Mouse (Mus musculus) G1E-ER4 (cell line): ENCODE measurements around the gene Fam170b. TPM values are rescaled to one million over a fixed set of nuclear protein-coding genes. Genes with fewer than 3 reads are reported as not detected.

Experiments used
- GATA1 ChIP-seq: IDR thresholded peaks from one replicate; pipeline ENCODE4 v1.8.0; 2012; ENCODE audit warnings: low read length, inconsistent platforms
- polyA plus RNA-seq: library from polyadenylated mRNA; stranded (reverse); fragments of >175 nt; gene quantifications from 2 replicates; pipeline ENCODE4 v1.2.3, GENCODE M21; 2012

The Fam170b gene
- polyA plus RNA-seq, 1 experiment, result not detected

- TF ChIP-seq GATA1, result no peak
These were observed 10.9 kb upstream of the Fam170b start for GRCm38 (mm10) chr14:32822812-32823211.

- TF ChIP-seq GATA1, result no peak
These were observed 9.9 kb upstream of the Fam170b start for GRCm38 (mm10) chr14:32823861-32824260.

GRCm38 (mm10) chr14:32824267-32825150 lies 9.3 kb upstream of the Fam170b start:
- TF ChIP-seq GATA1, result no peak

GRCm38 (mm10) chr14:32825426-32826032 lies 8.2 kb upstream of the Fam170b start:
- TF ChIP-seq GATA1, result no peak

DNA sequence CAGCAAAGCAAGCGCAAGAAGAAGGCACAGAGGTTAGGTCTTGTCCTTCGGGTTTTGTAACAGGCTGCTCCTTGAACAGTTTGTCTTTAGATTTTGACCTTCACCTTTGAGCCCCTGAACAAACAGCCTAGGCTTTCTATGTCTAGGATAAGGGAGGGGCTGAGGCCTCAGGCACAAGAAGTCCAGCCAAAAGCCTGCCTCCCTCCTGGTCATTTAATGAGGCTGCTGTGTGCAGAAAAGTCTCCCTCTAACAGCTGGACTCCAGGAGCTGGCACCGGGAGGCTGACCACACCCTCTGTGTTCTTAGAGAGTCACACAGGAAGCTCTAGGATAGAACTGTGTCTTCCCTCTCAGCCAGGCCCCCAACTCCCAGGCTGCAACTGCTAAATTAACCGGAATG lies 6.6 kb upstream of the Fam170b start:
- no peak for TF ChIP-seq GATA1

DNA sequence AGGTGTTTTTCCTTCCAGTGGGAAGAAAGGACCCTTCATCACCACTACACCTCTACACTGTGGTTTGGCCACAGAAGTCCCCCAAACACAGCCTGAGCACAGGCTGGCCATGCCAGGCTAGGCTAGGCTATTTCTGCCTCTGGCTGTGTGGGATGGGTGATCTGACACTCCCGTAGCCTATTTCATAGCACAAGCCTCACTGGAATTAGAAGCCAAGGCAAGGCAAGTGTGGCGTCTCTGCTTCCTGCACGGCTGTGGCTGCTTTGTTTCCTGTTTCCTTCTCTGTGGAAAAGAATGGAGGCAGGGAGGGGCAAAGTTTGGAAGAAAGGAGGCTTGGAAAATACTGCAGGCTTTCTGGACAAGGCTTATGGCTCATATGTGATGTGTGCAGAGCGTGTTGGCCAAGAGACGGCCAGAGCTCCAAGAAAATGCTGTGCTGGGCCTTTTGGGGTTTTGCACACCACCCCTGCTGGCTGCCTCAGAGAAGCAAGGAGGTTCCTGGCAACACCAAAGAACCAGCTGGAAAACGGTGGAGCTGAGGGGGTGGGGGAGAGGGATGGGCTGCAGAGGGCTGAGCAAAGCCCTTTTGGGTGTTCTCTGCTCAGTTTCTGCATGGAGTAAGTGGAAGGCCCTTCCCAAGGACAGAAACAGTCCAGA lies 5.6 kb upstream of the Fam170b start:
- no peak for TF ChIP-seq GATA1

GRCm38 (mm10) chr14:32835181-32835580 lies 1.4 kb downstream of the Fam170b start:
- TF ChIP-seq GATA1, result no peak

DNA sequence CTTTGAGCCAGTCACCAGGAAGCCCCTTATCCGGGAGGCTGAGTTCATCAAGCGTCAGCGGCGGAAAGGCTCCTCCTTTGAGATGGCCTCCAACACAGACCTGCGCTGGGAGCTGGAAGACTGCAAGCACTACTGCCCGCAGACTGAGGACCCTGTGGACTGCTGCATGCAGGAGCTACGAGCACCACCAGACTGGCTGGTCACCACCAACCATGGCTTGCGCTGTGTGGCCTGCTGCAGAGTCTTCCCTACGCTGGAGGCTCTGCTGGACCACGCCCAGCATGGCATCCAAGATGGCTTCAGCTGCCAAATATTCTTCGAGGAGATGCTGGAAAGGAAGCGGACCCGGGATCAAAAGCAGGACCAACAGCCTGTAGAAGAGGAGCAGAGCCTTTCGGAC lies 1.8 kb downstream of the Fam170b start:
- TF ChIP-seq GATA1, result no peak

GRCm38 (mm10) chr14:32836191-32836590 lies 2.4 kb downstream of the Fam170b start:
- TF ChIP-seq GATA1, result no peak

- TF ChIP-seq GATA1, result no peak
These were observed 8.3 kb downstream of the Fam170b start for GRCm38 (mm10) chr14:32842052-32842451.

- no peak for TF ChIP-seq GATA1
These were observed 20.3 kb downstream of the Fam170b start for GRCm38 (mm10) chr14:32854059-32854458.

- TF ChIP-seq GATA1, result no peak
These were observed 22.5 kb downstream of the Fam170b start for GRCm38 (mm10) chr14:32856246-32856645.

GRCm38 (mm10) chr14:32856681-32857328 lies 23.0 kb downstream of the Fam170b start, which contains the start of gene Vstm4:
Gene Vstm4, plus strand, starts transcription at chr14:32856756.
- TF ChIP-seq GATA1, result no peak

- no peak for TF ChIP-seq GATA1
These were observed 24.6 kb downstream of the Fam170b start for GRCm38 (mm10) chr14:32858361-32858760.

- TF ChIP-seq GATA1, result no peak
These were observed 25.3 kb downstream of the Fam170b start for GRCm38 (mm10) chr14:32858941-32859510.
